Mouse (Mus musculus) bone marrow, adult 2 months (tissue): ENCODE data around the gene Tcf12. TPM values are rescaled to one million over a fixed set of nuclear protein-coding genes. Genes with fewer than 3 reads are reported as not detected.

Experiments
- H3K27ac ChIP-seq: fragments of 200-500 bp; 2 replicates; pipeline ENCODE4 v1.5.1; 2012; ENCODE audit warnings: low read depth, mild to moderate bottlenecking, control low read depth, inconsistent platforms, low read length; ENCODE audit not compliant: control insufficient read depth, poor library complexity, insufficient read depth
- H3K4me1 ChIP-seq: fragments of 200-500 bp; 2 replicates; pipeline ENCODE4 v1.6.1; 2011; ENCODE audit warnings: low read length; ENCODE audit not compliant: control insufficient read depth, insufficient read depth
- H3K4me3 ChIP-seq: fragments of 200-500 bp; replicated peaks from 2 replicates; pipeline ENCODE3; 2011; ENCODE audit warnings: mild to moderate bottlenecking, low read depth, low read length, control low read depth; ENCODE audit not compliant: control insufficient read depth
- CTCF ChIP-seq: fragments of 200-500 bp; IDR thresholded peaks from 2 replicates; pipeline ENCODE4 v1.5.1; 2011; ENCODE audit warnings: low read length, control low read depth; ENCODE audit not compliant: control insufficient read depth, insufficient read depth
- POLR2A ChIP-seq: fragments of 200-500 bp; IDR thresholded peaks from 2 replicates; pipeline ENCODE4 v1.6.1; 2011; ENCODE audit warnings: low read depth, mild to moderate bottlenecking, control low read depth, low read length, borderline replicate concordance; ENCODE audit not compliant: control insufficient read depth
- WGBS: fragments of 180-500 bp; shearing (Covaris S2); methylation state at CpG from one replicate; pipeline ENCODE4 v1.1.7; 2018; 5-methylcytosine and 5-hydroxymethylcytosine counted together
- polyA plus RNA-seq: library from polyadenylated mRNA; stranded (reverse); fragments of >200 nt; gene quantifications from 2 replicates; pipeline ENCODE4 v1.2.4, GENCODE M21; 2011; ENCODE audit warnings: low replicate concordance; ENCODE audit not compliant: missing spikeins, insufficient read depth, insufficient read length

Gene Tcf12
- polyA plus RNA-seq, 1 experiment = 11.7 TPM

DNA sequence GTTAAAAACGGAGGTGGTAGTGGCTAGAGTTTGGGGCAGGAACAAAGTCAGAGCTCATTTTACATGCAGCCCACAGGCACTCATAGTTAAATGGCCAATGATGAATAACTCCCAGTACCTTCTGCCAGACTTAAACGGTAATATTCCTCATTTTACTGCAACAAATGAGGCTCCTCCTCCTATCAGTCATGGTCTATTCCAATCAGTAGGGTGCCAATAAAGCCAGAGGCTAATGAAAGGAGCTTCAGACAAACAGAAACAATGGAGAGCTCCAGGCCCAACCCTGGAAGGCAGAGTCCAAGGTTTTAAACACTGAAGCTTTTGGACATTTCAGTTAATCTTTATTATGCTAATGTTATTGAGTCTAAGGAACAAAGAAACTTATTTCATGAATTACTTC, 232.3 kb downstream of the Tcf12 start:
- H3K4me3 ChIP-seq = no peak overlapping the region
- TF ChIP-seq CTCF (no peak), POLR2A (no peak)
- 76% methylated on average over 2 of the region's 2 CpGs for WGBS
- H3K27ac ChIP-seq = no peak overlapping the region
- H3K4me1 ChIP-seq = no peaks in the 10 kb centered on the region

DNA sequence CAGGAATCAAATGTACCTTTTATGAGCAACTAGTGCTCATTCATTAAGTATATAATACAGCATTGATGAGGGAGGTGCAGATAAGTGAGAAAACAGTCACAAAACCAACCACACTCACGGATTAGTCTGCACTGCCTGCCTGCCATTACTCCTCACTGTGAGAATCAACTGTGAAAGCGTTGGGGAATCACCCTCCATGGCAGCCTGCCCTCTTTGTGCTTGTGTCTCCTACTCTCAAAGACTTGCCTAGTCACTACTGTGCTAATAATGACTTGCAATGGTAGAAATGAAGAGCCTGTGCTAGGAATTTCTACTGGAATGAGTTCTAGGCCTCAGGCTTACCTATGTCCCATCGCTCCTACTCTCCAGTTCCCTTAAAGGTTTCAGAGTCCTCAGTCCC, 233.8 kb downstream of the Tcf12 start:
- no peaks in the 10 kb centered on the region for H3K4me1 ChIP-seq
- no peak overlapping the region for H3K27ac ChIP-seq
- no peak overlapping the region for H3K4me3 ChIP-seq
- TF ChIP-seq POLR2A = no peak
- 90% methylated on average over 3 of the region's 3 CpGs for WGBS

DNA sequence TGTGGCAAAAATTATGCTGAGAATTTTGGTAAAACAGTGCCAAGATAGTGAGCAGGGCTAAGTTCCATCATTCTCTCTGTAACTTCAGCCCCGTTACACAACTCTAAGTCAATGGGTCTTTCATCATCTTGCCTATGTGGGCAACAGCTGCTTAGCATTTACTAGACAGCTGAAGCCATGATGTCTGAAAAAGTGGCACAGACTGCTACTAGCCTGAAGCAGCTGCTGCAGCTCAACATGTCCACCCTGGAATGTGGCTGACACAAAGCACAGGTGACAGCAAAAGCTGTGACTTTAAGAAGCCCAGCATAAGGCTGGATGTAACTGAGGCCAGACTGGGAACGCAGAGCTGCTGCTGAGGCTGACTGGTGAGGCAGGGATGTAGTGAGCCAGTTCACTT, 236.9 kb downstream of the Tcf12 start:
- Histone ChIP-seq H3K4me1 (no peaks in the 10 kb centered on the region), H3K27ac (no peak overlapping the region), H3K4me3 (no peak overlapping the region)
- 74% methylated on average over 2 of the region's 2 CpGs for WGBS
- no peak for TF ChIP-seq POLR2A
- no peak for TF ChIP-seq CTCF

GRCm38 (mm10) chr9:71874035-71874572, 237.6 kb downstream of the Tcf12 start:
- Histone ChIP-seq H3K27ac (no peak overlapping the region), H3K4me3 (no peak overlapping the region), H3K4me1 (no peaks in the 10 kb centered on the region)
- TF ChIP-seq CTCF = no peak
- TF ChIP-seq POLR2A = no peak
- 72% methylated on average over 3 of the region's 3 CpGs for WGBS

- H3K27ac ChIP-seq = no peak overlapping the region
- 92% methylated on average over 7 of the region's 7 CpGs for WGBS
- no peak for TF ChIP-seq POLR2A
- no peak for TF ChIP-seq CTCF
Measured at GRCm38 (mm10) chr9:71863338-71863737, 248.3 kb downstream of the Tcf12 start.

DNA sequence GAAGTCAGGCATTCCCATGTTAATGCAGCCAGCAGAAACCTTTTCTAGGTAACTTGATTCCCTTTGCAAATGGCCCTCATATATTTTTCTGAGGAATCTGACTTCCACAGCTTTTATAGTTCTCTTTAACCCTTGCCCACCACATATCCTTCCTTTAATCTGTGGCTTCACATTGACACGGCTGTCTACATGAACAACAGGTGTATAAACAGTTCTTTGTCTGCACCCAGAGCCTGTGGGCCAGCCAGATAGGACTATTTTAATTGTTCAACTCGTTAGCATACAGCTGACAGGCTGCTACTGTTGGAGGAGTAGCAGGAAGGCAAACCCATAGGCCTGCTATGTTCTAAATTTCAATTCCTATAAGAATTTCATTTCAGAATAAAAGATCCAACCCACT, 250.0 kb downstream of the Tcf12 start:
- no peaks in the 10 kb centered on the region for H3K4me1 ChIP-seq
- TF ChIP-seq CTCF = no peak
- TF ChIP-seq POLR2A = no peak
- no peak overlapping the region for H3K27ac ChIP-seq
- WGBS = 50% methylated on average over 2 of the region's 2 CpGs
- H3K4me3 ChIP-seq = no peak overlapping the region

More at GRCm38 (mm10) chr9:71863338-71863737, 248.3 kb downstream of the Tcf12 start:
- Histone ChIP-seq H3K4me1 (no peaks in the 10 kb centered on the region), H3K4me3 (no peak overlapping the region)

DNA sequence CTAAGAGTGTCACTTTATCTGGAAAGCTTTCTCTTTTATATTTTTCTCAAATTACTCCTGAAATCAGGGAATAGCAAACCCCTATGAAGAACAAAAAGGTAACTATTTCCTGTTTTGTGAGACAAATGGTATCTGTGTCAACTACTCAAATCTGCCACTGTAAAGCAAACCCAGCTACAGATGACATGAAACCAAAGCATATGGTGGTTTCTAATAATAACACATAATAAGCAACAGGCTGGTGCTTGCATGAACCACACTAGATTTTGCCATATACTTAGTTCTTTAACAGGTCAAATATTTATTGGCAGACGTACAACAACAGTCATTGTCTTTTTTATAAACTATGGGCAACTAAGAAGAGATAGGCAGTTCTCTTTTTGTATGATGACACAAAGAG, 253.7 kb downstream of the Tcf12 start:
- no peak overlapping the region for H3K27ac ChIP-seq
- H3K4me3 ChIP-seq = no peak overlapping the region
- H3K4me1 ChIP-seq = no peaks in the 10 kb centered on the region
- WGBS = 80% methylated on average over 1 of the region's 1 CpGs
- TF ChIP-seq POLR2A (no peak), CTCF (no peak)

DNA sequence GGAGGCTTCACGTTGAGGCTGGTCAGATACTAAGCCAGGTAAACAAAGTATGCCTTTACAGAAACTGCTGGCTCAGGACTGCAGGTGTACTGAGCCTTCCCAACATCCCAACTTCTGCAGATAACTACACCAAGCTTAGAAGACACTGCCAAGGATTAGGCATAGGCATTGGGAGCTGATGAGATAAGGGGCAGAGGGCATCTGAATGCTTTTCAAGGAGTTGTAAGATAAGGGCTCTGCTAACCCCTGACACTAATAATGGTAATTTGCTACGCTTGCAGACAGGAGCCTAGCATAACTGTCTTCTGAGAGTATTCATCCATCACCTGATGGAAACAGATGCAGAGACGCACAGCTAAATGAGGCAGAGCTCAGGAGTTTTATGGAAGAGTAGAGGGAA, 257.8 kb downstream of the Tcf12 start:
- no peaks in the 10 kb centered on the region for H3K4me1 ChIP-seq
- 80% methylated on average over 3 of the region's 3 CpGs for WGBS
- TF ChIP-seq CTCF (no peak), POLR2A (no peak)
- no peak overlapping the region for H3K4me3 ChIP-seq
- no peak overlapping the region for H3K27ac ChIP-seq

GRCm38 (mm10) chr9:71850283-71850682, 261.4 kb downstream of the Tcf12 start:
- Histone ChIP-seq H3K4me3 (no peak overlapping the region), H3K27ac (no peak overlapping the region), H3K4me1 (no peaks in the 10 kb centered on the region)
- TF ChIP-seq CTCF = no peak
- no peak for TF ChIP-seq POLR2A
- WGBS = 25% methylated on average over 1 of the region's 1 CpGs
